ENCODE assay signal across 8 mouse cellular contexts in the genomic region with DNA sequence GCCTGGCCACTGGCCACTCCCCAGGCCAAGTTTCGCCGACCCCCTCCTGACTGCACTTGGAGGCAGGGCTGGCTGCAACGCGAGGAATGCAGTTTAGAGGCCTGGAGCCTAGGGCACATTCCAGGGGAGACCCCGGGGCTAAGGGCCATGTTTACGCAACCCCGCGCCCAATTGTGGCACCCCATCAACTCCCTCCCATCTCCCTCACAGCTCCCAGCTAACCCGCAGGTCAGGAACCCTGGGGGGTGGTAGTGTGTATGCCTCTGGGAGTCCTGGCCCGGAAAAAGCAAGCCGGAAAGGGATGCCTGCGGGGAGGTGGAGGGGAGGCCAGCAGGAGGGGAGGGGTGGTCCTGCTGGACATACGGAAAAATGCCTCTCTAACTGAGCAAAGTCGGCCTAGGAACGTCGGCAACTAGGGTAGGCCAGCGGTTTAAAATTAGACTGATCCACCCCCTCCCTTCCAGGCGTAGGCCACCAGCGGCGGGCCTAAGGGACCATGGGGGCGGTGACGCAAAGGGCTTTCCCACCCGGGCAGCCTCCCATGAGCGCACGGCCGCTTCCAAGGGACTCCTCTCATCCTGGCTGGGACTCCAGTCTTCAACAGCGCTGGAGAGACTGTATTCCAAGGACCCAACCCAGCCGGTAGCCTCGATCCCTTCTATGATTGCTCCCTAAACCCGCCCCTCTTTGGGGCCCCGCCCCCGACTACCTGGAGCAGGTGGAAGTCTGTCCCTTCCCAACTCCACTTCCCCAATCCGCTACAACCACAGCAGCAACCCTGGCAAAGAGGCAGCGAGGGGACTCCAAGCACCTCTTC. TPM values are rescaled to one million over a fixed set of nuclear protein-coding genes. Genes with fewer than 3 reads are reported as not detected.
DNase-seq lines count a peak whose midpoint lies in the region; ATAC-seq and TF ChIP-seq lines count a peak whose summit lies in the region.

No protein-coding gene starts in this region.

- WGBS in cerebellum, adult 2 months: 15% methylated on average over 34 of the region's 34 CpGs
- 2% methylated on average over 34 of the region's 34 CpGs for WGBS in hindbrain, embryonic 13.5 days
- under 1% methylated on average over 34 of the region's 34 CpGs for WGBS in limb, embryonic 12.5 days
- WGBS in midbrain, embryonic 14.5 days: 2% methylated on average over 34 of the region's 34 CpGs

- peak overlapping the region; percentile 66 for H3K9ac ChIP-seq in hindbrain, embryonic 13.5 days
- H3K9ac ChIP-seq in limb, embryonic 12.5 days (replicated peaks): peak overlapping the region; percentile 70
- peak overlapping the region; percentile 2; the same call in 1 of the 2 replicates for H3K9ac ChIP-seq in midbrain, embryonic 14.5 days (replicated peaks; ENCODE audit: low read length)

- peak overlapping the region; percentile 94 for H3K4me2 ChIP-seq in hindbrain, embryonic 13.5 days
- H3K4me2 ChIP-seq in limb, embryonic 12.5 days: peak overlapping the region; percentile 94
- H3K4me2 ChIP-seq in midbrain, embryonic 14.5 days (ENCODE audit: low read length): peak overlapping the region; percentile 91

- H3K4me3 ChIP-seq in cerebellum, adult 2 months (replicated peaks; ENCODE audit: insufficient read depth, low read depth, low read length): peak overlapping the region; percentile 82
- peak overlapping the region; percentile 72 for H3K4me3 ChIP-seq in hindbrain, embryonic 13.5 days
- peak overlapping the region; percentile 75 for H3K4me3 ChIP-seq in limb, embryonic 12.5 days (replicated peaks)
- H3K4me3 ChIP-seq in midbrain, embryonic 14.5 days (replicated peaks; ENCODE audit: low read depth, low read length): peak overlapping the region; percentile 68

- no peak for TF ChIP-seq CTCF in cerebellum, adult 2 months (IDR thresholded peaks at IDR 0.05; ENCODE audit: borderline replicate concordance, insufficient read depth, low read depth, low read length)

- H3K9me3 ChIP-seq in hindbrain, embryonic 13.5 days: no peaks in the 10 kb centered on the region
- H3K9me3 ChIP-seq in limb, embryonic 12.5 days: no peaks in the 10 kb centered on the region
- H3K9me3 ChIP-seq in midbrain, embryonic 14.5 days (ENCODE audit: control insufficient read depth, low read length): no peaks in the 10 kb centered on the region

- H3K4me1 ChIP-seq in cerebellum, adult 2 months (ENCODE audit: control insufficient read depth, insufficient read depth, low read length): no peaks in the 10 kb centered on the region
- peaks cover 47% of the 10 kb centered on the region for H3K4me1 ChIP-seq in hindbrain, embryonic 13.5 days (replicated peaks)
- H3K4me1 ChIP-seq in limb, embryonic 12.5 days (replicated peaks): peaks cover 32% of the 10 kb centered on the region
- H3K4me1 ChIP-seq in midbrain, embryonic 14.5 days (ENCODE audit: control insufficient read depth, insufficient read depth, low read length): peaks cover 28% of the 10 kb centered on the region

- peak; percentile 45 to 46 for DNase-seq in cerebellum, adult 18-20 months
- DNase-seq in cerebellum, adult 2 months: peak in 1 of 2 experiments; percentile 43
- peak; percentile 41 for DNase-seq in forelimb bud, embryonic 11.5 days (ENCODE audit: low read depth, low spot score)
- DNase-seq in midbrain, embryonic 14.5 days: peak; percentile 17
- DNase-seq in thymus, postnatal 4 days: peak; percentile 45

- no peaks in the 10 kb centered on the region for H3K27me3 ChIP-seq in cerebellum, adult 2 months (ENCODE audit: control insufficient read depth, insufficient read depth, low read length)
- H3K27me3 ChIP-seq in hindbrain, embryonic 13.5 days: peaks cover 22% of the 10 kb centered on the region
- H3K27me3 ChIP-seq in limb, embryonic 12.5 days: no peaks in the 10 kb centered on the region; the same call in 1 of the 2 replicates
- H3K27me3 ChIP-seq in midbrain, embryonic 14.5 days (ENCODE audit: control insufficient read depth, insufficient read depth, low read length): no peaks in the 10 kb centered on the region; the same call in 1 of the 2 replicates

- no peaks in the 10 kb centered on the region for H3K36me3 ChIP-seq in hindbrain, embryonic 13.5 days
- no peaks in the 10 kb centered on the region for H3K36me3 ChIP-seq in limb, embryonic 12.5 days
- H3K36me3 ChIP-seq in midbrain, embryonic 14.5 days (ENCODE audit: control insufficient read depth, insufficient read depth, low read length): no peaks in the 10 kb centered on the region

- H3K27ac ChIP-seq in cerebellum, adult 2 months (ENCODE audit: insufficient read depth, low read length): no peak overlapping the region
- H3K27ac ChIP-seq in hindbrain, embryonic 13.5 days: no peak overlapping the region; the same call in 1 of the 2 replicates
- H3K27ac ChIP-seq in limb, embryonic 12.5 days: peak overlapping the region; percentile 90
- no peak overlapping the region for H3K27ac ChIP-seq in midbrain, embryonic 14.5 days (replicated peaks; ENCODE audit: low read depth, low read length)

- no peak for ATAC-seq in cerebellum, adult (ENCODE audit: insufficient number of reproducible peaks, low FRiP score, low TSS enrichment)
- peak; percentile 8 for ATAC-seq in hindbrain, embryonic 13.5 days (ENCODE audit: low FRiP score)
- 0 out of 2 replicates have a peak, but pooled peaks have one; percentile 8 for ATAC-seq in limb, embryonic 12.5 days (ENCODE audit: insufficient number of reproducible peaks, insufficient read depth, low FRiP score, low TSS enrichment, low read depth)
- ATAC-seq in midbrain, embryonic 14.5 days (ENCODE audit: low FRiP score, low TSS enrichment): peak; percentile 2; the same call in 1 of the 2 replicates

- no peak for TF ChIP-seq POLR2A in cerebellum, adult 2 months (IDR thresholded peaks at IDR 0.05; ENCODE audit: borderline replicate concordance, insufficient read depth, low read length)

RNA-seq across cellular contexts. Expression of a gene that starts 0.9 kb away (rescaled TPM):
- 4.0 and 4.2 TPM in 2 replicates for polyA plus RNA-seq in cerebellum, adult 2 months (2012; rRNA removed)
- 0.74 and 0.76 TPM in 2 replicates for polyA plus RNA-seq in hindbrain, embryonic 13.5 days (2015; fragmentation: Nextera tagmentation; extraction: Ambion mirVana)
- polyA plus RNA-seq in limb, embryonic 12.5 days (2016; fragmentation: Nextera tagmentation; extraction: Ambion mirVana): 1.6 and 2.3 TPM in 2 replicates
- 0.59 and 0.84 TPM in 2 replicates for polyA plus RNA-seq in midbrain, embryonic 14.5 days (2014; fragmentation: Nextera tagmentation; extraction: Ambion mirVana)

RNA-seq across cellular contexts. Expression of a gene that starts 1.8 kb away (rescaled TPM):
- 51.7 and 62.0 TPM in 2 replicates for polyA plus RNA-seq in cerebellum, adult 2 months (2012; rRNA removed)
- 7.3 and 7.4 TPM in 2 replicates for polyA plus RNA-seq in hindbrain, embryonic 13.5 days (2015; fragmentation: Nextera tagmentation; extraction: Ambion mirVana)
- polyA plus RNA-seq in limb, embryonic 12.5 days (2016; fragmentation: Nextera tagmentation; extraction: Ambion mirVana): 7.0 and 7.6 TPM in 2 replicates
- 8.3 and 10.2 TPM in 2 replicates for polyA plus RNA-seq in midbrain, embryonic 14.5 days (2014; fragmentation: Nextera tagmentation; extraction: Ambion mirVana)

RNA-seq across cellular contexts. Expression of a gene that starts 20.7 kb away (rescaled TPM):
- polyA plus RNA-seq in cerebellum, adult 2 months (2012; rRNA removed): 106 and 110 TPM in 2 replicates
- 133 and 136 TPM in 2 replicates for polyA plus RNA-seq in hindbrain, embryonic 13.5 days (2015; fragmentation: Nextera tagmentation; extraction: Ambion mirVana)
- 95.6 and 109 TPM in 2 replicates for polyA plus RNA-seq in limb, embryonic 12.5 days (2016; fragmentation: Nextera tagmentation; extraction: Ambion mirVana)
- polyA plus RNA-seq in midbrain, embryonic 14.5 days (2014; fragmentation: Nextera tagmentation; extraction: Ambion mirVana): 122 and 149 TPM in 2 replicates

RNA-seq across cellular contexts. Expression of a gene that starts 20.7 kb away (rescaled TPM):
- polyA plus RNA-seq in cerebellum, adult 2 months (2012; rRNA removed): 5.0 and 6.3 TPM in 2 replicates
- 0.82 and 1.4 TPM in 2 replicates for polyA plus RNA-seq in hindbrain, embryonic 13.5 days (2015; fragmentation: Nextera tagmentation; extraction: Ambion mirVana)
- 1.5 TPM in 2 replicates for polyA plus RNA-seq in limb, embryonic 12.5 days (2016; fragmentation: Nextera tagmentation; extraction: Ambion mirVana)
- polyA plus RNA-seq in midbrain, embryonic 14.5 days (2014; fragmentation: Nextera tagmentation; extraction: Ambion mirVana): 0.72 and 0.86 TPM in 2 replicates

RNA-seq across cellular contexts. Expression of a gene that starts 26.3 kb away (rescaled TPM):
- polyA plus RNA-seq in cerebellum, adult 2 months (2012; rRNA removed): 11.0 and 13.5 TPM in 2 replicates
- polyA plus RNA-seq in hindbrain, embryonic 13.5 days (2015; fragmentation: Nextera tagmentation; extraction: Ambion mirVana): 1.6 and 1.9 TPM in 2 replicates
- polyA plus RNA-seq in limb, embryonic 12.5 days (2016; fragmentation: Nextera tagmentation; extraction: Ambion mirVana): 0.72 and 0.80 TPM in 2 replicates
- polyA plus RNA-seq in midbrain, embryonic 14.5 days (2014; fragmentation: Nextera tagmentation; extraction: Ambion mirVana): 1.4 and 3.0 TPM in 2 replicates

Comparison
In these comparisons a context has a peak if more than half of its experiments do, and no peak if none do; other contexts are left out.
1. H3K9ac ChIP-seq: peak in every context shown above with its lines; median percentile 70 in limb, embryonic 12.5 days; 66 in hindbrain, embryonic 13.5 days; 2 in midbrain, embryonic 14.5 days.